Mouse (Mus musculus) ES-CJ7 (cell line): Measurements from ENCODE around the gene Ebf1.

Experiments used
- DNase-seq: peaks from one replicate; pipeline ENCODE4 v3.0.0; 2011; ENCODE audit warnings: low read depth, low spot score

Gene Ebf1

GRCm38 (mm10) chr11:44833351-44833996, 216.4 kb downstream of the Ebf1 start:
- DNase-seq: peak; percentile 19

GRCm38 (mm10) chr11:44835166-44835565, 218.0 kb downstream of the Ebf1 start:
- DNase-seq: no peak

- no peak for DNase-seq
These were observed 220.5 kb downstream of the Ebf1 start for GRCm38 (mm10) chr11:44837592-44837991.

DNA sequence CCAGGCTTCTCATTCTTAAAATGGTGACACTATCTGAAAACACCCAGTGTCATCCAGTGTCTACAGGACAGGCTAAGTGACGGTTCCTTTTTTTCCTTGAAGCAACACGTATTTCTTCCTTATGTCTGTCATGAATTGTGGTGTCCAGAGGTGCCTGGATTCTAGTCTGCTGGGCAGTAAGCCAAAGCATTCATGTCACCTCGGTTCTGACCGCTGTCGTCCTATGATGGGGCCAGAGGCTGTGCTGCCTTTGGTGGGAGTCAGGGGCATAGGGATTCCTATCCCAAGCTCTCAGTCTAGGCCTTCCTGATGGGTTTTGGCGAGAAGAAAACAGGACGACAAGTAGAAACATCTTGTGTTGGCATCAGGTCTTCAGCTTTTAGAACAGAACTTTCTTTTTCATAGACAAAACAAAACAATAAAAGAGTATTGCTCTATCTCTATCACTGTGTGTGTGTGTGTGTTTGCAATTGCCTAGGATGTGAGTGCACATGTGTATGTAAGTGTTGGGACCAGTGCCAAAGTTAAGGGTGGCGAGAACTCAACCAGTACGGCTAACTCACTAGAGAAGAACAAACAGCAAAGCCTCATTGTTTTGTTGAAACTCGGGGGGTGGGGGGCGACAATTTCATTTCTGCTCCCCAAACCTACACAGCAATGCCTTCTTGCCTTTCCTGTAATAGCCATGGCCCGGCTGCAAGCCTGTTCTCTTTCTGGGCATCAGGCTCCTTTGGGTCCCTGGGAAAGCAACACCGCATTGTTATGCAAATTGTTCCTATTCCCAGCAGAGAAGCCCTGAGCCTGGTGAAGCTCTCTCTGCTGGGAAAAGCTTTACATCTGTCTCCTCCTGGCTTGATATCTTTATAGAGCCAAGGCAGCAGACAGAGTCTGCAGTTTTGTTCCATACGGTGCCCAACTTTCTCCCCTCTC, 224.3 kb downstream of the Ebf1 start:
- peak; percentile 77 for DNase-seq

- no peak for DNase-seq
These were observed 234.8 kb downstream of the Ebf1 start for GRCm38 (mm10) chr11:44851874-44852273.

GRCm38 (mm10) chr11:44852921-44853320, 235.8 kb downstream of the Ebf1 start:
- DNase-seq: no peak

DNA sequence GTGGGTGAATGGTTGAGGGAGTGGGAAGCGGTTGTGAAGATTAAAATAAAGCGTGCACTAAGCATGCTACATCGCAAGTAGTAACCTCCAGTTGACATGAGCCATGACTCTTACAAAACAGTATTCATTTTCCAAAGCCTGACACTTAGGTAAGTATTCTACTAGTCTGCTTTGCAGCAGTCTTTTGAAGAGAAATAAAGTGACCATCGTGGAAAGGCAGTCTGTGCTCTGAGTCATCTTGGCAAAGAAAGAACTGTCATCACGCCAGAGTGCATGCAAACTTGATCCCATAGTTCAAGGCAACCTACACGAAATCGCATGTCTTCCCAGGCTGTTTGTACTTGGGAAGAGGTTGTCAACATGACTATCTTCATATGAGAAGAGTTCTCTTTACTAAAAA, 237.4 kb downstream of the Ebf1 start:
- no peak for DNase-seq

DNA sequence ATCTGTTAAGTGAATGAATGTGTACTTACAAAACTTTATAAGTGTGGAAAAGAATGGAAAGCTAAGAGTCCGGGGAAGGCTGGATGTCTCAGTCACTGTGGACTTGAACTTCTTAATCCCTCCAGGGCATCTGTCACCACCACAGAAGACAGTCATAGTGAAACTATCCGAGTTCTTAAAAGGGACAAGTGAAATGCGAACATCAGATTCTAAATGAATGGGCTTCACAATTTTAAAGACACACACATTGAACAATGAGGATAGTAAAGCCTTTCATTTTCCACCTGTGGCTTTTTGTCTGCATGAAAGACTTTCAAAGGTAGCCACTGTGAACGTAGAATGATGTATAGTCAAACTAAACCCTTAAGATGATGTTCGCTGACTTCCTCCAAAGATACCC, 244.0 kb downstream of the Ebf1 start:
- no peak for DNase-seq

DNA sequence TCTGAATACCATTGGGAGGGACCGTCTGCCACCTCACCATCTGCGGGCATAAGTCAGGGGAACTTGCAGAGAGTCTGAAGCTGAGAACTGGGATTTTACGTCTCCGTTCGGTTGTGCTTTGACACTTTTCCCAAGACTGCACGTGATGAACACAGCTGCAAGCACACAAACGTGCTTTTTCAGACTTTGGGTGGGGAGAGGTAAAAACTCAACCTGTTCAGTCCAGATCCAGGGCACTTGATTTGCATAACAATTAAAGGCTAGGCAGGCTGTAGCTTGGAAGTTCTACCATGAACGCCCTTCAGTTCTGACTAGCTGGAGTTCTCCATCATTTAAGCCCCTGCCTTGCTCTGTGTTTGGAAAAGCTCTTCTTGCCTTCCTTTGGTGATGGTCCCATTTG, 246.8 kb downstream of the Ebf1 start:
- DNase-seq: peak; percentile 98

- no peak for DNase-seq
These were observed 249.5 kb downstream of the Ebf1 start for GRCm38 (mm10) chr11:44866476-44867149.

DNA sequence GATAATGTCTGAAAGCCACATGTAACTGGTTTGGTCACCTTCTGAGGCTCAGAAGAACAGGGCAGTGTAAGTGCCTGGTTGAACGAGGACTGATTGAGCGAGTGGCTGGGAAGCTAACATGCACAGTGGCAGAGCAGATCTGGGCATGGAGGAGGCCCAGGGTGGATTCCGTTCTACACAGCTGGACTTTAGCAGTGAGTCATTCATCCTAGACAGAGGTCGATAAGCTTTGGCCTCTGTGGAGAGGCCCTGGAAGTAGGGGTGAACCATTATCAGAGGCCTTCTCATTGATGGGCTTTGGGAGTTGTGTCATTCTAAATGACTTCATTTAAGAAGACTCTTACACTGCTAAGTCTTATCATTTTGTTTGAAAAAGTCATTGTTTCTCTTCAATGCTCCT, 250.3 kb downstream of the Ebf1 start:
- DNase-seq: no peak

DNA sequence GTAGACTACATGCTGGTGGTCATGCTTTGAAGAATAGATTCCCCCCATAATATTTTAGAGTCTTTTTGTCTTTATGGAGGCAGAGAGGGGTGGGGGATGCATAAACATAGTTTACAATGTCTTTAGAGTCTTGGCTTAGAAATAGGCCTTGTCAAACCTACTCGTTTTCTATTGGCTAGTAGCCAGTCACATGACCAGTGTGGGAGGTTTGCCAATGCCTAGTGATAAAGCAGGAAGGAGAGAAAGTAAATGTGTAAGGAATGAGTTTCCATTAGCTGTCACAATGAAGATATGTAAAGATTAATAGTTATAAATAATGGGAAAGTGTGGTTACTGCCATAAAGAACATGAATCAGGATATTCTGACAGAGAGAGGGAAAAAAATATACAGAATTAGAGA, 256.8 kb downstream of the Ebf1 start:
- DNase-seq: no peak

DNA sequence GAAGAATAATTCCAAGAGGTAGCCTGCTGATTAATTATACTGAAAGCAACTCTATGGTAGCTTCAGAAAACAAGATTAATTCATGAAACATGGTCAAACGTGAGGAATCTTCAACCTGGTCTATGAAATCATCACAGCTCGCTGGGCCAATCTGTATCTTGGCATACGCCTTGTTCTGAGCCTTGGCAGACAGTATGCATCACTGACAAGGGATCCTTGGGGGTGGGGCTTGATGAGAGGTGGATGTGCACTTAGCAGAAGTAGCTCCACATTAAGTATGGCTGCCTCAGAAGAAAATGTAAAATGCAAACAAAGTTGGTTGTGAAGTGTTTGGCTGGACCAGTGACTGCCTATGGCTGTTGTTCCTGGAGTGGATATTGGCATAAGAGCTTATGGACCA, 258.1 kb downstream of the Ebf1 start:
- DNase-seq: no peak

- DNase-seq: no peak
These were observed 264.1 kb downstream of the Ebf1 start for GRCm38 (mm10) chr11:44881056-44881683.

- DNase-seq: no peak
These were observed 265.4 kb downstream of the Ebf1 start for GRCm38 (mm10) chr11:44882476-44882970.

- no peak for DNase-seq
These were observed 267.2 kb downstream of the Ebf1 start for GRCm38 (mm10) chr11:44884337-44884736.

GRCm38 (mm10) chr11:44886897-44887296, 269.8 kb downstream of the Ebf1 start:
- DNase-seq: no peak

- DNase-seq: no peak
These were observed 270.6 kb downstream of the Ebf1 start for GRCm38 (mm10) chr11:44887691-44888090.

- DNase-seq: no peak
These were observed 271.3 kb downstream of the Ebf1 start for GRCm38 (mm10) chr11:44888390-44888789.

- peak; percentile 19 for DNase-seq
These were observed 275.9 kb downstream of the Ebf1 start for GRCm38 (mm10) chr11:44892814-44893521.

GRCm38 (mm10) chr11:44893986-44894385, 276.9 kb downstream of the Ebf1 start:
- DNase-seq: no peak
